Mouse (Mus musculus) erythroblast, embryonic 14.5 days (primary cell): ENCODE results near the gene Tent5b.

Experiments used
- GATA1 ChIP-seq: IDR thresholded peaks from 2 replicates; pipeline ENCODE4 v1.6.1; 2012; ENCODE audit warnings: low read length, inconsistent platforms, mixed read lengths
- TAL1 ChIP-seq: IDR thresholded peaks from 3 replicates; pipeline ENCODE4 v1.6.1; 2012; ENCODE audit warnings: low read length, inconsistent platforms, mixed read lengths

GRCm38 (mm10) chr4:133527788-133528187 is 47.9 kb downstream of the Tent5b start:
- TF ChIP-seq GATA1 (no peak), TAL1 (no peak)
